Mouse (Mus musculus) liver, embryonic 11.5 days (tissue): ENCODE measurements around the gene Cmklr1. TPM values are rescaled to one million over a fixed set of nuclear protein-coding genes. Genes with fewer than 3 reads are reported as not detected.
"Not testable (repeated sequence)": the region's sequence is repeated elsewhere in the genome, so short reads cannot be mapped to it uniquely, and the experiment has no call there.

Experiments
- ATAC-seq: fragments of 200-750 bp; cut with Nextera tagmentation; replicated peaks from 2 replicates; pipeline ENCODE4 v1.8.0; 2017; ENCODE audit warnings: moderate number of reproducible peaks, mild to moderate bottlenecking, moderate TSS enrichment, moderate library complexity; ENCODE audit not compliant: low FRiP score
- DNase-seq: peaks from one replicate; pipeline ENCODE4 v3.0.0-alpha.2; 2017; ENCODE audit warnings: low spot score
- H3K27ac ChIP-seq: fragments of 300-500 bp; sonication (generic); 2 replicates; pipeline ENCODE4 v1.5.1; 2014; ENCODE audit warnings: mild to moderate bottlenecking, low read depth, low read length, control low read depth
- H3K27me3 ChIP-seq: fragments of 300-500 bp; sonication (generic); replicated peaks from 2 replicates; pipeline ENCODE4 v1.6.1; 2014; ENCODE audit warnings: low read length, mixed read lengths; ENCODE audit not compliant: control insufficient read depth, insufficient read depth
- H3K36me3 ChIP-seq: fragments of 300-500 bp; sonication (generic); 2 replicates; pipeline ENCODE4 v1.6.1; 2014; ENCODE audit warnings: mild to moderate bottlenecking, low read length, moderate library complexity, mixed read lengths; ENCODE audit not compliant: control insufficient read depth, insufficient read depth
- H3K4me1 ChIP-seq: fragments of 300-500 bp; sonication (generic); replicated peaks from 2 replicates; pipeline ENCODE4 v1.6.1; 2014; ENCODE audit warnings: low read length, mixed read lengths; ENCODE audit not compliant: control insufficient read depth, insufficient read depth
- H3K4me2 ChIP-seq: fragments of 300-500 bp; sonication (generic); 2 replicates; pipeline ENCODE4 v1.6.1; 2014; ENCODE audit warnings: mild to moderate bottlenecking, control low read depth, moderate library complexity
- H3K4me3 ChIP-seq: fragments of 300-500 bp; sonication (generic); 2 replicates; pipeline ENCODE4 v1.5.1; 2014; ENCODE audit warnings: low read depth, low read length, control low read depth
- H3K9ac ChIP-seq: fragments of 300-500 bp; sonication (generic); 2 replicates; pipeline ENCODE4 v1.6.1; 2014; ENCODE audit warnings: low read depth, low read length, control low read depth
- H3K9me3 ChIP-seq: fragments of 300-500 bp; sonication (generic); 2 replicates; pipeline ENCODE4 v1.6.1; 2016; ENCODE audit warnings: low read length, inconsistent platforms, mixed read lengths; ENCODE audit not compliant: control insufficient read depth
- WGBS: fragments of 180-500 bp; shearing (Covaris S2); extraction: QIAGEN DNeasy Blood & Tissue Kit; methylation state at CpG from one replicate; pipeline ENCODE4 v1.1.7; 2014; 5-methylcytosine and 5-hydroxymethylcytosine counted together
- polyA plus RNA-seq: library from polyadenylated mRNA; unstranded; fragments of >200 nt; fragmentation: Nextera tagmentation; extraction: Ambion mirVana; gene quantifications from 2 replicates; pipeline ENCODE4 v1.2.1, GENCODE M21; 2014

Gene Cmklr1
- polyA plus RNA-seq, 1 experiment from 2014 or later = 2.6 TPM

DNA sequence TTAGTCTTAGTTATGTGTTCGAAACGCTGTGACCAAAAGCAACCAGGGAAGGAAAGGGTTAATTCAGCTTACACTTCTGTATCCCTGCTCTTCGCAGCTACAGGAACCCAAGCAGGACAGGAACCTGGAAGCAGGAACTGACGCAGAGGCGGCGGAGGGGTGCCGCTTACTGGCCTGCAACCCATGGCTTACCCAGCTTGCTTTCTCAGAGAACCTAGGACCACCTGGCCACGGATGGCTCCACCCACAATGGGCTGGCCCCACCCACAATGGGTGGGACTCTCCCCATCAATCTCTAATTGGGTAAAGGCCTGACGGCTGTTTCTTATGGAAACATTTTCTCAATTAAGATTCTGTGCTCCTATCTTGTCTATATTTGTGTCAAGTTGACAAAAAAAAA, 54.0 kb downstream of the Cmklr1 start:
- DNase-seq (no peak), ATAC-seq (no peak)
- Histone ChIP-seq H3K4me1 (no peaks in the 10 kb centered on the region), H3K4me2 (no peak overlapping the region), H3K27me3 (no peaks in the 10 kb centered on the region), H3K9me3 (no peaks in the 10 kb centered on the region), H3K27ac (no peak overlapping the region), H3K4me3 (no peak overlapping the region), H3K9ac (no peak overlapping the region), H3K36me3 (no peaks in the 10 kb centered on the region)
- 76% methylated on average over 9 of the region's 9 CpGs for WGBS

DNA sequence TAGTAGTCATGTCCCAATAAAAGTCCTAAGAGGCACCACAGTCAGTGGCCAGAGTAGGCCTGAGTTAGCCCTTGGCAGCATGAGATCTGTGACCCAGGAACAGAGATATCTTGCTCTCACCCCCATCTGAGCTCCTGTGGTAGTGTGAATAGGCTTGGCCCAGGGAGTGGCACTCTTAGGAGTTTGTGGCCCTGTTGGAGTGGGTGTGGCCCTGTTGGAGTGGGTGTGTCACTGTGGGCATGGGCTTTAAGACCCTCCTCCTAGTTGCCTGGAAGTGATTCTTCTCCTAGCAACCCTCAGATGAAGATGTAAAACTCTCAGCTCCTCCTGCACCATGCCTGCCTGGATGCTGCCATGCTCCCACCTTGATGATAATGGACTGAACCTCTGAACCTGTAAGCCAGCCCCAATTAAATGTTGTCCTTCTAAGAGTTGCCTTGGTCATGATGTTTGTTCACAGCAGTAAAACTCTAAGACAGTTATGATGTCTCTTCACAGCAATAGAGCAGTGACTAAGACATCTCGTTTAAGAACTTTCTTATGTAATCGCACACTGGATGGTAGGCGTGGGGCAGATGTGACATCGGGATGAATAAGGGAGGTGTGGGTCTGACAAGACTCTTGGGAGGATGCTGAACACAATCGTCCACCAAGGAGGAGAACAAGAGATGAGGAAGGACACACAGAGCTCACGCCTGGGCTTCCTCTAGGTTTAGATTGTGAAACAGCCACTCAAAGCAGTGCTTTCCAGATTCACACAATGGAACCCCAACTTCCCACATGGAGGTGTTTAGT, 56.1 kb downstream of the Cmklr1 start:
- Histone ChIP-seq H3K9me3 (no peaks in the 10 kb centered on the region), H3K27me3 (no peaks in the 10 kb centered on the region), H3K4me3 (no peak overlapping the region), H3K27ac (no peak overlapping the region), H3K9ac (no peak overlapping the region), H3K36me3 (no peaks in the 10 kb centered on the region), H3K4me1 (no peaks in the 10 kb centered on the region; the same call in 1 of the 2 replicates), H3K4me2 (no peak overlapping the region)
- no peak for ATAC-seq
- no peak for DNase-seq
- 79% methylated on average over 6 of the region's 6 CpGs for WGBS

DNA sequence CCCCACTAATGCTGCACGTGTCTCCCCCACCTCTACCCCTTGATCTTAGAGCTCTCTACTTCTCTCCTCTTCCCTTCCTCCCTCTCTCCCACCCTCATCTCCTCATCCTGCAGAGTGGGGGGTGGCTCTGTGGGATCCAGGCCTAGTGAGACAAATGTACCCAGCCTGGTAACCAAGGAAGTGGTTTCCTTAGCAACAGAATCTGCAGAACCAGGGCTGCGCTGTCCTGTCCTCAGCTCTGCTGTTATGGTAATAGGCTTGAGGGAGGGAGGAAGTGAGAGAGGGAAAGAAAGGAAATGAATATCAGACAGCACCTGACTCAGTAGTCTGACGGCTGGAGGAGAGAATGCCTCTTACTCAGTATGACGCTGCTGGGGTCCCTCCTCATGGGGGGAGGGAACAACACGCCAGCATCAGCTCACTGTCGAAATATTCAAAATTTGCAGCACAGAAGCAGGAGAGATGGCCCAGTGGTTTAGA, 58.4 kb downstream of the Cmklr1 start:
- no peaks in the 10 kb centered on the region for H3K36me3 ChIP-seq
- H3K27me3 ChIP-seq = no peaks in the 10 kb centered on the region
- H3K4me3 ChIP-seq = no peak overlapping the region
- H3K9ac ChIP-seq = no peak overlapping the region
- DNase-seq (no peak), ATAC-seq (no peak)
- no peaks in the 10 kb centered on the region for H3K9me3 ChIP-seq
- 15% methylated on average over 6 of the region's 6 CpGs for WGBS
- H3K4me1 ChIP-seq = no peaks in the 10 kb centered on the region; the same call in 1 of the 2 replicates
- no peak overlapping the region for H3K4me2 ChIP-seq
- no peak overlapping the region for H3K27ac ChIP-seq

DNA sequence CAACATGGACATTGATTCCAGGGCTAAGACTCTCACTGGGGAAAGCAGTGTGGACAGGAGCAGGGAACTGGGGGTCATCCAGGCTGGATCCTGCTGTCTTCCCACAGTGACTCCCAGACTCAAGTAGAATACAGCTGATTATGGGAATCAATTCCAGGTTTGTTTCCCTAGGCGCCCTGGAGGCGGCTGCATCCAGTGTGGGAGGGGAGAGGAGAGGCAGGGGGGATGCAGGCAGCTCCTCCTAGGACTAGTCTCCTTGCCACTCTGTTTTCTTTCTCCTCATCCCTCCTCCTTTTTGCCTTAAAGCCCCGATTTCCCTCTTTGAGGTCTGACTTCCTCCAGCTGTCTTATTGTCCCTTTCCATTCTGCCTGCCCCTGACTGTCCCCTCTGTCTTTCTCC, 59.1 kb downstream of the Cmklr1 start:
- DNase-seq (no peak), ATAC-seq (no peak)

DNA sequence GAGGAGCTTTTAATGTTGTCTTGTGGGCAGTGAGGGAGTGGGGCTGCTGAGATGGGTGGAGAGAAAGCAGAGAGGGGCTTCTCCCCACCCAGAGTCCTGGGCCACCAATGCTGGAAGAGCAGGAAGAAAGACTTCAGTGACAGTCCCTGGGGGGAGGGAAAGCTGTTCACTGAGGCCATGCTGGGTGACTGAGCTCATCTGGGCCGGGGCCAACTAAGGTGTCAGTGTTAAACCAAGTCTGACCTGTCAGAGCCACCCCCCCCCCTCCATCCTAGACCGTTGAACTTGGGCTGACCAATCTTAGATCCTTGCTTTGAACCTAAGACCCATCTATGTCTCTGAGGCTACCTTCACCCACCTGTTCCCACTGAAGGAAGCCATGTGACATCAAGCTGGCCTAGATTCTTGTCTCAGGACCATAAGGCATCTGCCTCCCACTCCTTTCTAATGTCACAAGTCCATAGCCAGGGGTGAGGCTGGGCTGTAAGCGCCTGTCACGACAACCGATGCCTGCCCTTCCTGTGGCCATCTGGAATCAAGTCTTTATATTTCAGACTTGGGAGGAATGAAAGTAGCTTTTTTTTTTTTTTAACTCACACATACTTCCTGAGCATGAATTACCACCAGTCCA, 60.1 kb downstream of the Cmklr1 start:
- DNase-seq (no peak), ATAC-seq (no peak)
- H3K4me3 ChIP-seq = no peak overlapping the region
- H3K4me1 ChIP-seq = no peaks in the 10 kb centered on the region; the same call in 1 of the 2 replicates
- no peaks in the 10 kb centered on the region for H3K9me3 ChIP-seq
- no peak overlapping the region for H3K4me2 ChIP-seq
- no peak overlapping the region for H3K27ac ChIP-seq
- H3K9ac ChIP-seq = no peak overlapping the region
- 66% methylated on average over 5 of the region's 5 CpGs for WGBS
- no peaks in the 10 kb centered on the region for H3K36me3 ChIP-seq
- H3K27me3 ChIP-seq = no peaks in the 10 kb centered on the region

More for the DNA sequence above, 59.1 kb downstream of the Cmklr1 start:
- no peak overlapping the region for H3K4me3 ChIP-seq
- H3K4me2 ChIP-seq = no peak overlapping the region
- H3K27me3 ChIP-seq = no peaks in the 10 kb centered on the region
- no peak overlapping the region for H3K27ac ChIP-seq
- H3K36me3 ChIP-seq = no peaks in the 10 kb centered on the region
- H3K9ac ChIP-seq = no peak overlapping the region
- 52% methylated on average over 2 of the region's 3 CpGs for WGBS
- H3K4me1 ChIP-seq = no peaks in the 10 kb centered on the region; the same call in 1 of the 2 replicates
- H3K9me3 ChIP-seq = no peaks in the 10 kb centered on the region

DNA sequence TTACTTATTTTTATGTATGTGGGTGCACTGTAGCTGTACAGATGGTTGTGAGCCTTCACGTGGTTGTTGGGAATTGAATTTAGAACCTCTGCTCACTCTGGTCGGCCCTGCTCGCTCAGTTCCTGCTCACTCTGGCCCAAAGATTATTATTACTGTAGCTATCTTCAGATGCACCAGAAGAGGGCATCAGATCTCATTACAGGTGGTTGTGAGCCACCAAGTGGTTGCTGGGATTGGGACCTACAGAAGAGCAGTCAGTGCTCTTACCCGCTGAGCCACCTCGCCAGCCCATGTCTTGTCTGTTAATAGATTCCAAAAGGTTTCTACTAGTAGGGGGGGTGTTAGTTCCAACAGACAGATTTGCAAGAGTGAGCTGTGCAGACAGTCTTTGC, 63.8 kb downstream of the Cmklr1 start:
- ATAC-seq, H3K27ac ChIP-seq, H3K4me1 ChIP-seq, H3K4me2 ChIP-seq, H3K9ac ChIP-seq, H3K4me3 ChIP-seq, H3K36me3 ChIP-seq, H3K27me3 ChIP-seq, DNase-seq, H3K9me3 ChIP-seq: not testable (repeated sequence)
- WGBS = 38% methylated on average over 5 of the region's 5 CpGs

DNA sequence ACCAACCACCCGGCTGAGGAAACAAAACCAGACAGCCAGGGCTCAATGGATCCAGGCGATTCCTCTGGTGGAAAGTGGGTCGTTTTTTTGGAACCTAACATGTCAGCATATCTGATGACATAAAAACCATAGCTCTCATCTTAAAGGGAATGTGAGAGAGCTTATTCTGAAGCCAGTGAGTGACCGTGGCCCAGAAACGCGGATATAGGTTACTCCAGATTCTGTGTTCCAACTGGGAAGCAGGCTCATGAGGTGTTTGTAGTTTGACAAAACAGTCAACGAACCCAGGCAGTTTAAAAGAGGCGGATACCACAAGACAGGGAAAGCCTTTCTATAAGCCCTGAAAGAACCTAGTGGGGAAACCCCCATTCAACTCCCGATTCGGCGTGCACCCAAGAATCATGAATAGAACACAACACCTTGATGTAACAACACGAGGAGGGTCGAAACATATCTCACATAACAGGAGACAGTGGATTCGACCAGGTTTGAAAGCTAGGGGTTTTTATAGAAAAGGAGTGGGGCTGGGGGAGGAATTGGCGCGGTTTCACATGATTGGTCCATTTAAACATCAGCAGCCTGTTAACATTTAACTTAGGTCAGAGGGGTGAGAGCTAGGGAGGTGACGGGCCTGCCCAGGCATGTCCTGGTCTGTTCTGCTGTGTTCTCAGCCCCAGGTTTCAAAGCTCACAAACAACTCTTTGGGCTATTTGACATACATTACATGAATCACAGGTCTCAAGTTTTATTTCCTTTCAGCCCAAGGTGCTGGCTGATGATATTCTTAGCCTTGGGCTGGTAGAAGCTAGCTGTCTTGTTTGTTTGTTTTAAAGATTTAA, 64.4 kb downstream of the Cmklr1 start:
- not testable (repeated sequence) for H3K9ac ChIP-seq, H3K4me1 ChIP-seq, H3K27me3 ChIP-seq, H3K4me2 ChIP-seq, ATAC-seq, H3K27ac ChIP-seq, DNase-seq, H3K9me3 ChIP-seq, H3K36me3 ChIP-seq, H3K4me3 ChIP-seq
- 76% methylated on average over 17 of the region's 17 CpGs for WGBS

DNA sequence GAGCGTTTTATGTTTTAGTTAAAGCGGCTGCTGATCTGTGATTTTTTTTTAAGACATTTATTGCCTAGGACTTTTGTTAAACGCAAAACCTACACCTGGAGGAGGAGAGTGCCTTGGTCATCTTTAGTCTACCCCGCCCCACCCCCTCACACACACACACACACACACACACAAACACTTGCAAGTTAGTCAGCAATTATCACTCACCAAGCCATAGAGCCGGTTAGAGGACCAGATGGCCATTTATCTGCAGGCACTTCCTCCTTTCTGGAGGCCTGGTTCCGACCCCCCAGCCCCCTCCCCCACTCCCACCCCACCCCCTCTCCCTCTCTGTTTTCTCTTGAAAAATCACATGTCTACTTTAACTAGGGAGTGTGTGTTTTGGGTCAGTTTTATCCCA, 65.8 kb downstream of the Cmklr1 start:
- 15% methylated on average over 6 of the region's 6 CpGs for WGBS
- Histone ChIP-seq H3K4me3 (no peak overlapping the region), H3K9ac (no peak overlapping the region), H3K4me2 (no peak overlapping the region), H3K27me3 (no peaks in the 10 kb centered on the region), H3K27ac (no peak overlapping the region), H3K36me3 (no peaks in the 10 kb centered on the region), H3K9me3 (no peaks in the 10 kb centered on the region), H3K4me1 (no peaks in the 10 kb centered on the region)
- ATAC-seq = no peak
- DNase-seq = no peak
